Comparison of ENCODE assay signal across 11 mouse cellular contexts in the genomic region with DNA sequence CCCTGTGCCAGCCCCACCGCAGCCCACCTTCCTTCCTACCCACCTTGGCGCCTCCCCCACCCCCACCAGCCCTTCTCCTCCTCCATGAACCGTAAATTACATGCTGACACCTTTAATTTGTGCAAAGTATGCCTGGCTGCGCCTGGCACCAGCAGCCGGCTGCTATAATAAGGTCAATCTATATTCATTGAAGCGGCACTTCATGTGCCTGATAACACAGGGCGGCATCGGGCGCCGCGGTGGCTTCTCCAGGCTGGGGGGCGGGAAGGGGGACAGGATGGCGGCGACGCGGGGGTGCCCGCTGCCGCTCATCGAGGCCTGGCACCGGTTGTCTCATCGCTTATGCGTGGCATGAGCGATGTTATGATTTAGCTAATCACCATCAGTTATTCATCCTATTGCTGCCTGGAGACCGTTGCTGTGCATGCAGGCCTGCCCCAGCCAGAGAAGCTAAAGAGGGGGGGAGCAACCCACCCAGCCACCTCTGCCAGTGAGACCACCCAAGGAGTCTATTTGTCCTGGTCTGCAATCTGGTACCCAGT.
DNase-seq lines count a peak whose midpoint lies in the region; ATAC-seq lines count a peak whose summit lies in the region.
"Had no signal": no experiment of that assay in that cellular context is flagged by ENCODE, and none has a peak within 500 bp of the region (broad histone marks: within the 10 kb centered on the region; RNA-seq: fewer than 3 reads in every experiment).

No protein-coding gene starts in this region.

- H3K4me1 ChIP-seq in forebrain, embryonic 14.5 days (ENCODE audit: control insufficient read depth, insufficient read depth, low read length): peaks cover 23% of the 10 kb centered on the region
- peaks cover 28% of the 10 kb centered on the region for H3K4me1 ChIP-seq in midbrain, embryonic 16.5 days (ENCODE audit: control insufficient read depth, insufficient read depth, low read length)

- ATAC-seq in frontal cortex, adult (ENCODE audit: low TSS enrichment): peak; percentile 25; the same call in 1 of the 2 replicates
- ATAC-seq in forebrain, embryonic 14.5 days: peak; percentile 83
- ATAC-seq in midbrain, embryonic 16.5 days: peak; percentile 73
- no peak for ATAC-seq in erythroblast, adult 5-6 weeks (replicated peaks; ENCODE audit: low FRiP score, poor library complexity, severe bottlenecking)

- DNase-seq in frontal cortex, postnatal 25 days (ENCODE audit: low spot score in 2 of 2): no peak
- peak; percentile 8 for DNase-seq in 3134 (ENCODE audit: extremely low read depth, insufficient read length, low spot score)
- peak; percentile 82 for DNase-seq in forebrain, embryonic 14.5 days (ENCODE audit: low spot score)
- no peak for DNase-seq in embryo, embryonic 10 days (ENCODE audit: low spot score)
- no peak for DNase-seq in lung, postnatal 36 days
- DNase-seq: heart, postnatal 4 days; liver had no signal

- H3K9ac ChIP-seq in forebrain, embryonic 14.5 days (ENCODE audit: low read length): no peak overlapping the region
- H3K9ac ChIP-seq in midbrain, embryonic 16.5 days (ENCODE audit: low read depth, low read length): peak overlapping the region; percentile 32; the same call in 1 of the 2 replicates

- 19% methylated on average over 24 of the region's 24 CpGs for WGBS in forebrain, embryonic 14.5 days
- 28% methylated on average over 24 of the region's 24 CpGs for WGBS in midbrain, embryonic 16.5 days

- H3K9me3 ChIP-seq in forebrain, embryonic 14.5 days (replicated peaks; ENCODE audit: control insufficient read depth, low read length): no peaks in the 10 kb centered on the region
- H3K9me3 ChIP-seq in midbrain, embryonic 16.5 days (replicated peaks; ENCODE audit: control insufficient read depth, low read length, poor library complexity, severe bottlenecking): no peaks in the 10 kb centered on the region

- H3K4me3 ChIP-seq in forebrain, embryonic 14.5 days (ENCODE audit: low read depth, low read length): no peak overlapping the region
- no peak overlapping the region for H3K4me3 ChIP-seq in midbrain, embryonic 16.5 days (ENCODE audit: low read depth, low read length)
- H3K4me3 ChIP-seq: myocyte had no signal

- no peak overlapping the region for H3K27ac ChIP-seq in forebrain, embryonic 14.5 days (ENCODE audit: low read depth, low read length)
- H3K27ac ChIP-seq in midbrain, embryonic 16.5 days (ENCODE audit: low read length): peak overlapping the region; percentile 67

- no peaks in the 10 kb centered on the region for H3K27me3 ChIP-seq in forebrain, embryonic 14.5 days (replicated peaks; ENCODE audit: control insufficient read depth, insufficient read depth, low read length)
- no peaks in the 10 kb centered on the region for H3K27me3 ChIP-seq in midbrain, embryonic 16.5 days (ENCODE audit: control insufficient read depth, insufficient read depth, low read depth, low read length)

- no peaks in the 10 kb centered on the region for H3K36me3 ChIP-seq in forebrain, embryonic 14.5 days (ENCODE audit: control insufficient read depth, insufficient read depth, low read length)
- H3K36me3 ChIP-seq in midbrain, embryonic 16.5 days (ENCODE audit: control insufficient read depth, insufficient read depth, low read length): no peaks in the 10 kb centered on the region

- peak overlapping the region; percentile 16 for H3K4me2 ChIP-seq in forebrain, embryonic 14.5 days (ENCODE audit: low read length)
- peak overlapping the region; percentile 32; the same call in 1 of the 2 replicates for H3K4me2 ChIP-seq in midbrain, embryonic 16.5 days (ENCODE audit: low read length)

Comparison
In these comparisons a context has a peak if more than half of its experiments do, and no peak if none do; other contexts are left out.
1. DNase-seq: peak in 3134 (single experiment) and forebrain, embryonic 14.5 days (single experiment); none in frontal cortex, postnatal 25 days (0 of 2), embryo, embryonic 10 days (single experiment) and lung, postnatal 36 days (single experiment).